Mouse (Mus musculus) adrenal gland, postnatal 14 days (tissue): ENCODE data around the gene Dqx1. TPM values are rescaled to one million over a fixed set of nuclear protein-coding genes. Genes with fewer than 3 reads are reported as not detected.

Experiments
- DNase-seq: peaks from one replicate; pipeline ENCODE4 v3.0.0; 2021; ENCODE audit warnings: mixed read lengths
- long read RNA-seq, 2 experiments: library from polyadenylated mRNA; stranded (forward); transcript quantifications; one replicate each; pipeline ENCODE4 v2.0.0; 2021
- total RNA-seq: library from RNA; stranded (reverse); gene quantifications from 2 replicates; pipeline ENCODE4 v1.2.3, GENCODE M21; 2021

Dqx1 gene
- 2.8 TPM in 2 replicates for total RNA-seq
- long read RNA-seq, experiment 1, partial matches to known transcripts = 7 of 7 reads
- long read RNA-seq, experiment 1, other reads (novel, unspliced or antisense) = 0 of 7 reads
- long read RNA-seq, experiment 2, partial matches to known transcripts = 6 of 7 reads
- long read RNA-seq, experiment 2, other reads (novel, unspliced or antisense) = 1 of 7 reads

DNA sequence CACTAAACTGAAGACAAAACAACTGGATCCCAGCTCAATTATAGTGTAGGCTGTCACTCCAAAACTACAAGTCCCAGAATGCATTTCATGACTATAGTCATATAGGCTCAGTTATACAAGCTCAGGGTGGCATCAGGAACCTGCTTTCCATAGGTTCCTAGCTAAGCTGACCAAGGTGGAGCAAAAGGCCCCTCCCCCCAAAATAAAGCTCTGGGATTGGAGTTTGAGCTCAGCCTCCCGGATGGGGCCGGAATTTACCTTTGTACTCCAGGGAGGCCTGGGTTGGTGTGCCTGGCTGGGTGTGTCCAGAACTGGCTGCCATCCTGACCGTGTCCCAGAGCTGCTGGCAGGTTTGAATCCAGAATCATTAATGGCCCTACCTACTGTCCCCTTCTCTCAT lies at the start of gene Dqx1:
TSS of gene Dqx1 (plus strand) at position 55 of the 400 bp plus-strand sequence.
- DNase-seq = no peak

DNA sequence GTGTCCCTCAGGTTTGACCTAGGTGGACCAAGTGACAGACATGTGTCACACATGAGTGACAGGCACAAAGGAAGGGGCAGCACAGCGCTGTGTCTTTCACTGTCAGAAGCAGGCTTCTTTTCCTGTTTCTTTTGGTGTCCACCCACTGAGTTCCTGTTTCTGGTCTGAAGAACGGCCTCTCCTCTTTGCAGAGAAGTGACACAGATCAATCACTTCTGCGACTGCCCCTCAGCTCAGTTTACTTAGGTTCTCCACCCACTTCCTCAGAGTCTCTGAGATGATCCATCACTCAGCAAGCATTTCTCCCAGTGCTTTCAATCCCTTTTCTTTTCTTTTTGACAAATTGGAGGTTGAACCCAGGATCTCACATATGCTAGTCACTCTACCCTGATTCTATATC lies 49.0 kb upstream of the Dqx1 start:
- no peak for DNase-seq

- DNase-seq = no peak
Measured at GRCm38 (mm10) chr6:83010010-83010409, 47.6 kb upstream of the Dqx1 start.

DNA sequence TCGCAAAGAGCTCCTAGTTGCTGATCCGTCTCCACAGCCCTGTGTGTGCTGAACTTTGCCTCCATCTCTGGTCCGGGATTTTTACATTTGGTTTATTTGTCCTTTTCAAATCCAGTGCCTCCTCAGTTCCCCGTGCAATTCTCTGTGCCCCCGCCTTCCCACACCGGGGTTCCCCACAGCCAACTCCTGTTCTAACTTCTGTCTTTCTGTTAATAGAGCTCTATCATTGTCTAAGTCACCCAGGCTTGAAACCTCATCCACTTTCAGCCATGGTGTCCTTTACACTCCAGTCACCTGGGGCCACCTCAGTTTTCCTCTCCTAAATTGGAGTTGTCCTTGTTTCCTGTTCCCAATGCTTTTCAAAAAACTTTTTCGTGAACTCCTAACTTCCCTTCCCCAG lies 46.4 kb upstream of the Dqx1 start:
- DNase-seq = no peak

DNA sequence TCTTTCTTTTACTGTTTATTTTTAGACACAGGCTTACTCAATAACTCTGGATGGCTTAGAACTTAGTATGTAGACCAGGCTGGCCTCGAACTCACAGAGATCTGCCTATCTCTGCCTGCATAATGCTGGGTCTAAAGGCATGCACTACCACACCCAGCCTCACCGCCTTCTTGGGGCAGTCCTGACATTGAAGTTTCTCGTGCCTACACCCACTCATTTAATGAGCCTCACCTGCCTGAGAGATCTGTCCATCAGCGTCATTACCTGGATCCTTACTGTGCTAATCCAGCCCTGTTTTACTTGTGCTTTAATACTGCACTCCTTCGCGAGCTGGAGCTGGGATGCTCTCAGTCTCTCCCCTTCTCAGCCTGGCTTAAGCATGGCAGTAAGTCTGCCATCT lies 45.9 kb upstream of the Dqx1 start:
- DNase-seq = no peak

- peak; percentile 46 for DNase-seq
Measured at GRCm38 (mm10) chr6:83013444-83013843, 44.2 kb upstream of the Dqx1 start.

DNA sequence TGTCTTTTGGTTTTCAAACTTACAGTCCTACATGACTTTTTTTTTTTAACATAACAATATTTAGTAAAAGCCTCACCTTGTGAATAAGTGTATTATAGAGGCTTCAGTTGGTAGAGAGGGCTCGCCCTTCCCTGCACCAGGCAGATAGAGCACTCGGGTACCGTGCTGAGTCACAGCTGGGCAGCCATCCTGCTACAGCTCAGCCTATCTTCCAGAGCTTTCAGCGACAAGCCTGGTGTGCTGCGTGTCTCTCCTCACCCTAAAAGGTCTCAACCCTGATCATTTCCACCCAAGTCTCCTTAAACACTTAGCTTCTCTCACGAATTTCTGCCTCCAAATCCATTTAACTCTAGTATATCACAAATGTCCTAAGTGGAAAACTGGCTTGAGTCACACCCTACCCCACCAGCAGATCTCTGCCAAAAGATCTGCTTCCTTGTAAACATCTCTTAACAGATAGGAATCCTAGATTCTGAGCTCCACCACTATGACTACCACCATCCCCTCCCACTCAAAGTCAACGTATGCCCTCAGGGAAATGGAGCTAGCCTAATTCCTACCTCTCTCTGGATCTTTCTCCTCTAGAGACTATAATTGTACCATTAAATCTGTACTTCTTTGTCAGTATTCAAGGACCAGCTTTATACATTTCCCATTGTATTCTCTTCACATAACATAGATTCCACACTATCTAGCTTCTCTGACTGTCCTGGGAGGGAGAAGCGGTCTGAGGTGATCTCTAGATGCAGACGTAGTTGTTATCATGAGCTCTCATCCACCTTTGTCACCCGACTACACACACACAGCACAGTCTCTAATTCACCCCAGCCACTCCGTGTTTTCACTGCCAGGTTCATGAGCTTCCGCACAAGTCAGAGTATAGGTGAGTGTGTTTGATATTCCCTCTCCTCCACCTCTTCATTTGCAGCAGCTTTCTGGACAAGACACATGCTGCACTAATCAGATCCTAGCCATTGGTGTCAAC lies 42.9 kb upstream of the Dqx1 start:
- peak; percentile 40 for DNase-seq

- DNase-seq = no peak
Measured at GRCm38 (mm10) chr6:83015749-83016148, 41.9 kb upstream of the Dqx1 start.

DNA sequence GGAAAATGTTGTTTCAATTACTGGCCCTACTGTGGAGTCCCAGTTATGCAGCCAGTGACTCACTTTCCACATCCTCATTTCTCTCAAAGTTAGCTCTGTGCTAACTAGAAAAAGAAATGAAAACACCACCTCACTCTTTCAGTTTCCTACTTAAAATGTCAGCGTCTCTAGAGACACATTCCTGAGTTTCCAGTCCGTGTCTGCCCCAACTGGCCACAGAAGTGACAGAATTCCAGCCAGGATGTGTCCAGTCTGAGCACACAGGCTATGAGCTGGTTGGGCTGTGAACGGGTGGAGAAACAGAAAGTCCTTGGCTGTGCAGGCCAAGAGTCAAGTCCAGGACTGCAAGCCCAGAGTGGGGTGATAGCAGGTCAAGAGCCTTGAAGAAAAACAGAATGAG lies 40.5 kb upstream of the Dqx1 start:
- peak; percentile 64 for DNase-seq

DNA sequence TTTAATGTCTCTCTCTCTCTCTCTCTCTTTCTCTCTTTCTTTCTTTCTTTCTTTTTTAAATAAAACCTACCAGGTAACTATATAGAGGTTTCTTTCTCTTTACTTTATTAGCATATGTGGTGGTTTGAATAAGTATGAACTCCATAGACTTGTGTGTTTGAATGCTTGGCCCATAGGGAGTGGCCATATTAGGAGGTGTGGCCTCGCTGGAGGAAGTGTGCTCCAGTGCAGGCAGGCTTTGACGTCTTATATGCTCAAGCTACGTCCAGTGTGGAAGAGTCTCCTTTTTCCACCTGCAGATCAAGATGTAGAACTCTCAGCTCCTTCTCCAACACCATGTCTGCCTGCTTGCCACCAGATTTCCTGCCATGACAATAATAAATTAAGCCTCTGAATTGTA lies 38.6 kb upstream of the Dqx1 start:
- DNase-seq = no peak

DNA sequence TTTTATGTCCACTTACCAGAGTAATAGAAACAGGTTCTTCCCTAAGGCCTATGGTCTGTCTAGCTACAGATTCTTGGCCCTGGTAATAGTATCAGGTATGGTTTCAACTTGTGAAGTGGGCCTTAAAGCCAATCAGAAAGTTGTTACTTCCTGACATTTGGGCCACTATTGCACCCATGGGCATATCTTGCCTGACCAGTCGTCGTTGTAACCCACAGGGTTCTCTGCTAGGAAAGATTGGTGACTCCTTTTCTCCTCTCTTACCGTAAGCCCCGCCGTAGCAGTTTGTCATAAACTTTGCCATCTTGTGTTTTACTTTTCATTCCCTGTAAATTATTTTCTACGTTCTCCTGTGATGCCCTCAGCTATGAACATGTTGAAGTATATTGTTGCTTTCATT lies 37.5 kb upstream of the Dqx1 start:
- no peak for DNase-seq

- DNase-seq = no peak
Measured at GRCm38 (mm10) chr6:83020836-83021593, 36.6 kb upstream of the Dqx1 start.

DNA sequence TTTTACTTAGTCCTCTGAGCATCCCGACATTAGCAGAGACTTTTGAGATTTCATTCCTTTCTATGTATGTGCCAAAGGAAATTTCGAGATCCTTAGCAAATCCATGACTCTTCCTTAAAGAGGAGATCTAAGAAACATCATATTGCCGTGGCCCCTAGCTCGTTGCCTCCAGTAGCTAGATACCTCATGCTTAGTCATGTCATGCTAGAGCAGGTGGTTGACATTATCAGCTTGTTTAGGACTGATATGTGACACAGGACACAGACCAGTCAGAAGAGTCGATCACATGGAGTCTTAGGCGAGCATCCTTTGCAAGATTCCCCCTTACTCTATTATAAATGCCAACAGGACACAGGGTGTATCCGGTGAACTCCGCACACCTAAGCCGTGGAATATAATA lies 34.6 kb upstream of the Dqx1 start:
- no peak for DNase-seq

DNA sequence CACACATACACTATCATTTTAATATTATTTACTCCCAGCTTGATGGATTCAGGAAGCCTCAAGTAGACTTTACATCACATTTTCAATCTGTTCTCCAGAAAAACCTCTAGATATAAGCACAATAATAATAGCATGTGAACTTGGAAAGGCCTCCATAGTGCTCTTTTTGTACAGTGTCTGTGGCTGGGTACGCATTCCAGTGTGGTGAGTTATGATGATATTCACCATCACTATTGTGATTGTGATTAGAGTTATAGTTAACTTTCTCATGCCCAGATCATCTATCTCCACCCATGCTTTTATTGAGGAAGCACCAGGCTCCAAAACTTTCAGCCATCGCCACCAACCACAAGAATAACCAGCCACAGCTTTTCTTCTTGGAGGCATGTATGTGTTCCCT lies 33.9 kb upstream of the Dqx1 start:
- DNase-seq = no peak

- no peak for DNase-seq
Measured at GRCm38 (mm10) chr6:83024421-83024820, 33.2 kb upstream of the Dqx1 start.

GRCm38 (mm10) chr6:83025221-83025620 lies 32.4 kb upstream of the Dqx1 start:
- no peak for DNase-seq

DNA sequence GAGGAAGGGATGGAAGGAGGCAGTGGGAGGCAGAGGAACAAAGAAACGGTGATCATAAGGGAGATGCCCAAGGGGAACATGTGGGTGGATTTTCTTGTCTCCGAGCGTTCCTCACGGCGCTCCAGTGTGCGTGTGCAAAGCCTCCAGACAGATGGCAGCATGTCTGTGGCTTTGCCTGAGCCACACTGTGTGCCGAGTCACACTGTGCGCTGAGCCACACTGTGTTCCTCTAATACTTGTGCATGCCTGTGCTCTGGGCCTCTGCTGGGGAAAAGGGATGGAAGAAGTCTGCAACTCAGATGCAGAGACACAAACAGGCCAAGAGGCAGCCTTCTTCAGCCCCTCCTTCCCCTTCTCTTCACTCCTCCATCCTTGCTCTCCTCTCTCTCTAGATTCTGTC lies 30.4 kb upstream of the Dqx1 start:
- no peak for DNase-seq

DNA sequence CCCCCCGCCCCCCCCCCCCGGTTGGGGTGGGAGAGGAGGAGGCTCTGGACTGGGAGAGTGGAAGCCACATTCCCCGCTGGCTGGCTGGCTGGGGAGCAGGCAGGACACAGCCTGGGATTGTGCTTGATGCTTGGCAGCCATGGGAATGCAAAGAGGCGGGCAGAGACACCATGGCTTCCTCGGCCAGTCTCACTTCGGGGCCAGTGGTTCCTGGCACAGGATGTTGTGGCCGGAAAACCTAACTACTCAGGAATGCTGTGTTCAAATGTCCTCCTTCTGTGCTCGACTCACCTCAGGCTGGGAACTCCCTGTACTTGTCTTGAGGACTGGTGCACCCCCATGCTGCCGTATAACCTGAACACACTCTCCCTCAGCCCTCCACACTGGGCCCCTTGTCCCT lies 29.9 kb upstream of the Dqx1 start:
- no peak for DNase-seq

DNA sequence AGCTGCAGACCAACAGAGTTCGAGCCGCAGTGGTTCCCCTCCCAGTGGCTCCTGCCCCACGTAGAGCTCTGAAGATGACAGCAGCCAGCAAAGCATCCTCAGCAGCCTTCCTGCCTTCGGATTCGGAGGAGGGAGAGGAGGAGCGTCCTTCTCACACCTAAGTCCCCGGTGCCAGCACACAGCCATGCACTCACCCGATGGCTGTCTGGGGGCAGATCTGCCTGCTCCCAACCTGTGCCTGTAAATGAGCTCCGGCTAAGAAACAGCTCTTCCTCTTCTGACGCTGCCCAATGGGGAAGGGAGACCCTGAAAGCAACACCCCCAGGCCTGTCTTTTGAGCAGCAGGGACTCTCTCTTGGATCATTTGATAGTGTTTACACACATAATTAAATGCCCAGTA lies 27.9 kb upstream of the Dqx1 start:
- no peak for DNase-seq

- no peak for DNase-seq
Measured at GRCm38 (mm10) chr6:83031111-83031510, 26.5 kb upstream of the Dqx1 start.

GRCm38 (mm10) chr6:83031921-83032590 lies 25.6 kb upstream of the Dqx1 start:
- no peak for DNase-seq

DNA sequence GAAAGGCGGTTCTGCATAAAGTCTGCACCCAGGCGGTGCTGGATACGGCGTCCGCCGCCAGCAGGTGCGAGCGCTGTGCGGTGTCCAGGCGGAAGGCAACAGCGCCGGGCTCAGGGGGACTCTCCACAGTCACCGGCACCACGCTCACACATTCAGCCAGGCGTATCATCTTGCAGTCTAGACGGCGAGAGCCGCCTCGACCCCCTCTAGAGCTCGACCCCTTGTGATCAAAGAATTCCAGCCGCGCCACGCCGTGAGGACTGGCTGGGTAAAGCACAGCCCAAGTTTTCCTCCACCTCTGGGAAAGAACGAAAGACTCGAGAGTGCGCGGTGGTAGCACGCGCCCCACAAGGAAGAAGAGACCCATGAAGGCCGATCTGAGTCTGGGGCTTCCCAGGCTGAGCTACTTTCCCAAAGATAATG lies 24.9 kb upstream of the Dqx1 start:
- DNase-seq = peak; percentile 68
